Mouse (Mus musculus) megakaryocyte, adult 5-6 weeks (primary cell): ENCODE measurements at regions not wholly inside any gene's neighbourhood (a gene's known extent, or its start where the extent isn't known, plus 50 kb on each side); places are given as distances from the start of the nearest gene placed in this dataset.

Experiments used
- ATAC-seq: 2 replicates; pipeline ENCODE4 v1.8.0; 2016; ENCODE audit warnings: mild to moderate bottlenecking, inconsistent platforms; ENCODE audit not compliant: poor library complexity, severe bottlenecking

GRCm38 (mm10) chr11:109039792-109040518 lies 104.2 kb downstream of the E030025P04Rik start:
- no peak for ATAC-seq

GRCm38 (mm10) chr11:109039060-109039791 lies 104.9 kb downstream of the E030025P04Rik start:
- ATAC-seq: no peak

- no peak for ATAC-seq
These were observed 106.0 kb downstream of the E030025P04Rik start for GRCm38 (mm10) chr11:109038136-109038535.

- ATAC-seq: no peak
These were observed 109.6 kb downstream of the E030025P04Rik start for GRCm38 (mm10) chr11:109034596-109034995.

- no peak for ATAC-seq
These were observed 110.1 kb downstream of the E030025P04Rik start for GRCm38 (mm10) chr11:109034072-109034471.

- no peak for ATAC-seq
These were observed 111.4 kb downstream of the E030025P04Rik start for GRCm38 (mm10) chr11:109032729-109033128.

GRCm38 (mm10) chr11:109030486-109030885 lies 110.3 kb downstream of the Axin2 start:
- peak; percentile 61; the same call in 1 of the 2 replicates for ATAC-seq

- peak; percentile 62; the same call in 1 of the 2 replicates for ATAC-seq
These were observed 109.7 kb downstream of the Axin2 start for GRCm38 (mm10) chr11:109029894-109030293.

GRCm38 (mm10) chr11:109014806-109015205 lies 94.7 kb downstream of the Axin2 start:
- ATAC-seq: no peak

- no peak for ATAC-seq
These were observed 91.0 kb downstream of the Axin2 start for GRCm38 (mm10) chr11:109011161-109011560.

GRCm38 (mm10) chr11:109008872-109009271 lies 88.7 kb downstream of the Axin2 start:
- ATAC-seq: no peak

GRCm38 (mm10) chr11:109005681-109006080 lies 85.5 kb downstream of the Axin2 start:
- no peak for ATAC-seq
